Mouse (Mus musculus): ENCODE measurements at regions not wholly inside any gene's neighbourhood (a gene's known extent, or its start where the extent isn't known, plus 50 kb on each side); places are given as distances from the start of the nearest gene placed in this dataset.

- ATAC-seq (replicated peaks; ENCODE audit: poor library complexity): no peak
These were observed 348.2 kb downstream of the Fat4 start for GRCm38 (mm10) chr3:39234921-39235320.

- no peak for ATAC-seq (replicated peaks; ENCODE audit: poor library complexity)
These were observed 362.0 kb downstream of the Fat4 start for GRCm38 (mm10) chr3:39248712-39249111.

- ATAC-seq (replicated peaks; ENCODE audit: poor library complexity): no peak
These were observed 362.6 kb downstream of the Fat4 start for GRCm38 (mm10) chr3:39249224-39249892.

DNA sequence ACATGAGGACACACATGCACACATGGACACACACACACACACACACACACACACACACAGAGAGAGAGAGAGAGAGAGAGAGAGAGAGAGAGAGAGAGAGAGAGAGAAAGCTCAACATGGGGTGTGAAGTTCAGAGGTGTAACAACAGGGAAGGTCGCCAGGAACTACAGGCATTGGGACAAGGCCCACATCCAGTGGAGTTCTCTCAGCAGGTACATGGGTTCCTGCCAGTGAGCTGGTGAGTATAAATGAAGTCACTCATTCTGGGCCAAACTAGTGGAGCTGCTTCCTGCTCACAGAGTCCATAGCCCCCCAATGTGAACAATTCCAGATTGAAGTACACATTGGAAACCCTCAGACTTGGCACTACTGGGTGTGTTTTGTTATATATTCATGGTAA lies 366.3 kb downstream of the Fat4 start:
- no peak for ATAC-seq (replicated peaks; ENCODE audit: poor library complexity)

DNA sequence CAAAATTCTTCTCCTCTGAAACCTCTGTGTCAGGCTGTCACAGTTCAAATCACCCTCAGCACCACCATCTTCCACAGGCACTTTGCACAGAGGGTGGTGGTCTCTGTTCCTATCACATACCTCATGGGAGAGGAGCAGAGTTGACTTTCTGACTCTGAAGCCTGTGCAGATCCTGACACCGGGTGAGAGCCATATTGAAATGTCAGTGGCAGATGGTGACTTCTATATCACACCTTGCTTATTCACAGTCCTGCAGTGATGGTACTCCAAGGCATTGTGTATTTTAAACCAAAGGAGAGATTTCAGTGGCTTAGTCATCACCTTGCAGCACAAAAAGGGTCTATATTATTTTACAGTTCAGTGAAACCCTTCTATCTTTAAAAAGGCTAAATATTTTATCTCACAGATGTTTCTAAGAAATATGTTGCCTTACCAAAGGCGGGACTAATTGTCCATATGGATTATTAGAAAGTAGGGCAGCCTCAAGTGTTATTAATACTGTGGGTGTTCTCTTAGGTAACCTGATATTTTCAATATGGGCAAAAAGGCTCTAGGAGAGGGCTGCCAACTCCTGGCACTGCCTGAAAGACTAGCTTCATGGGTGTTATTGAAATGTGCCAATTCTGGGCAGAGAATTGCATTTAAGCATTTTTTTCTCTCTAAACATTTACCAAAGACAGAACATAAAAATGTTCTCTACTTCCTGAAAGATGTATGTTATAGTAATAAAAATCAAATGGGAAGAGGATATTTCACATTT lies 378.1 kb downstream of the Fat4 start:
- no peak for ATAC-seq (replicated peaks; ENCODE audit: poor library complexity)

DNA sequence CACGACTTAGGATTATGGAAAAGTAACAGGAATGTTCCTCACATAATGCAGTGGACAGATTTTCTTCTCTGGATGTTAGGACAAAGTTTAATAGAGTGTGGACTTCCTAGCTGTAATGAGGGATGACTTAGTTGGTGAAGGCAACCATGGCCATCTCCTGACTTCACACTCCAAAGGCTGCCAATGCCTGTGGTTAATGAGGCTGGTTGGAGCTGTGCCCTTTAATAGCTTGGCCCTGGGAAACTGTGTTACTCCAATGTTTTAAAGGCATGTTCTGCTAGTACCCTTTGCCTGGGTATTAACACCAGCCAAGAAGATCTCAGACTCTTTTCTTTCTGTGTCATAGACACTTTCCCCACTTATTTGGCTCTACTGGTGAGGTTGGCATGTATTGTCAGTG lies 378.9 kb downstream of the Fat4 start:
- ATAC-seq (replicated peaks; ENCODE audit: poor library complexity): no peak

DNA sequence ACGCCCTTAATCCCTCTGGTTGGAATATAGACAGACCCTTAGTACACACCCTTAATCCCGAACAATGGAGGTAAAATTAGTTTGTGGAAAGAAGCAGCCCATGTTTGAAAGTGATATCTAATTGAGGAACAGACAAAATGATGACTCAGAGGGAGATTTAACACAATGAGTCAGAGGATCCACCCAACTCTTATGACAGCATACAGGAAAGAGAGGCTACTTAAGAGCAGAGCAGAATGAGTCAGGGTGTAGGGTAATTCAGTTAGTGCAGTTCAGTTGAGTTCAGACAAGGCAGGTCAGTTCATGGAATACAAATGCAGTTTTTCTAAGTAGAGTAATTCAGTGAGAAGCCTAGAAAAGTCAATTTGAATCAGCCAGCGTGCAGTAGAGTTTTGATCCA lies 382.6 kb downstream of the Fat4 start:
- ATAC-seq (replicated peaks; ENCODE audit: poor library complexity): no peak

DNA sequence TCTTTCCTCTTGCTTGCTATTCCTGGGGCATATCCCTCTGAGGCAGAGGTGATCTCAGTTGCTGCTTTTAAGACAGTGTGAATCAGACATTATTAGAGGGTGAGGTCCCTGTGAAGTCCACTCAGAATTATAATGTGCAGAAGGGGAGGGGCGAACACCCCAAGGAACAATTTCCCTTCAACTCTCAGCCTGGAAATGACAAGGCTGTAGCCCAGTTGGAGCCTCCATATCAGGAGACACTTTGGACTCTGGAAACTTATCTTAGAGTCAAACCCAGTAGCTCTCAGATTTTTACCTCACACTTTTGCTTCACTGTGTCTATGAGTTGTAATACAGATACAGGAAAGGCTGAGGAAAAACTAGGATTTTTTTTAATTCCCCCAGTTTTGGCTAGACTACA lies 385.9 kb downstream of the Fat4 start:
- no peak for ATAC-seq (replicated peaks; ENCODE audit: poor library complexity)

DNA sequence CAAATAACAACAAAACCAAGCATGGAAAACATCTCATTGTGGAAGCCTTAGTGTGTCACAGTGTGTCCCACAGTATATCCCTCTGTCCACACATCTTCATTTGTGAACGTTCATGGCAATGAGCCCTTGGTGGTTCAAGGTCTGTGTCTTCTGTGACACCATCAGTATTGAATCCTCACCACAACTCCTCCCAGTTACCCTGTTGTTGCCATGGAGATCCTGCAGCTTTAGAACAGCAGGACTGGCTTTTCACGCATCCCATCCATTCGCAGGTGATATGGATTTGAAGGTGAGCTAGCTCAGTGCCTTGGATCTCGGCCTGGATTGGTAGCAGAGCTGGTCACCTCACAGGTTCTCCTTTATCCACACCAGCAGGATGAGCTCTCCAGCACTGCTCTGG lies 390.2 kb downstream of the Fat4 start:
- ATAC-seq (replicated peaks; ENCODE audit: poor library complexity): no peak

- no peak for ATAC-seq (replicated peaks; ENCODE audit: poor library complexity)
These were observed 390.6 kb downstream of the Fat4 start for GRCm38 (mm10) chr3:39277310-39277709.

- ATAC-seq (replicated peaks; ENCODE audit: poor library complexity): no peak
These were observed 408.5 kb downstream of the Fat4 start for GRCm38 (mm10) chr3:39295255-39295654.

- ATAC-seq (replicated peaks; ENCODE audit: poor library complexity): no peak
These were observed 409.5 kb downstream of the Fat4 start for GRCm38 (mm10) chr3:39296257-39296656.

DNA sequence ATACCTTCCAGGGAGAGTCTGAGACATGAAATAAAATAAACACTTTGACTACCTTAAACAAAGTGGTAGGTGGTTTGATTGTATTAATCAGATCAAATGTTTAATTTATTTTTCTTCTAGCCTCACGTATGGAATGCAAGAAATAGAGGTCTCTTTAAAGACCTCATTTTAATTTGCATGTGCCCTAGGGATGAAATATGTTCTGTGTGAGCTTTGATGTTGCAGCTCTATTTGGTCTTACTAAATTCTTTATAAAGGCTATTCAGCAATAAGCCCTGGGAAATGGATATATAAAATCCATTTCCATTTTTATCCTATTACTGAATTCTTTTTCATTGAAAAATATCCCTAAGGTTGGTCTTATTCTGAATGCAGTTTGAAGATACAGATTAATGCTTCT lies 422.7 kb downstream of the Fat4 start:
- ATAC-seq (replicated peaks; ENCODE audit: poor library complexity): no peak

DNA sequence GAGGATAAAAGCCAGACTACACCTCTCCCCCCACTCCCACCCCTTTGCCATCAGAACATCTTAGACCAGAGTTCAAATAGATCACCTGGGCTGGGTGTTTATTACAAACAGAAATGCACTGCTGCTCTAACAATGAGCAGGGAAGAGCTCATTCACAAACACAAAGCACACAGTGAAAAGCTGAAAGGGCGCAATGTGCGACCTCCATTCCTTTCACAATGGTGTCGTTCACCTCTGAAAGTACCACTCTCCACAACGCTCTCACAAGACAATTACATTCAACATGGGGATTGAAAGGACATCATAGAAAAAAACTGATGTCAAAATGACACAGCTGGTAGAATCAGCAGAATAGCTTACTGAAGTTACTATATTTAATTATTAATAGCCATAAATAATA lies 426.8 kb downstream of the Fat4 start:
- no peak for ATAC-seq (replicated peaks; ENCODE audit: poor library complexity)

GRCm38 (mm10) chr3:39320851-39321250 lies 434.1 kb downstream of the Fat4 start:
- no peak for ATAC-seq (replicated peaks; ENCODE audit: poor library complexity)

DNA sequence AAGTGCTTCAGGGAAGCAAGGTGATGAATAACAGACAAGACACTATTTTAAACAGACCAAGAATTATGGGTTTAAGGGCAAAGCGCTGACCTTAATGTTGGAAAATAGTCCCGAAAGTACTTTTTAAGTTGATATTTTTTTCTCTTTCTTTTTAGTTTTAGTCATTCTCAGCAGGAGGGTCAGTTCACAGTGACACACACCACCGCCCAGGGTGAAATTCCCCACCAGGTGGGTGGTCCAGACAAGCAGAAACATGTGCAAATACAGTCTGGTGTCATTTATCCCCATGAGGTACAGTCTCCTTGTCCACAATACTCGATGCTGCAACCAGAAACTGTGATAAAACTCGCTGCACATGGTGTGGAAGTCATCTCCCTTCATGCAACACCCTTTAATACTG lies 435.5 kb downstream of the Fat4 start:
- no peak for ATAC-seq (replicated peaks; ENCODE audit: poor library complexity)

GRCm38 (mm10) chr3:39335612-39336230 lies 449.0 kb downstream of the Fat4 start:
- no peak for ATAC-seq (replicated peaks; ENCODE audit: poor library complexity)

DNA sequence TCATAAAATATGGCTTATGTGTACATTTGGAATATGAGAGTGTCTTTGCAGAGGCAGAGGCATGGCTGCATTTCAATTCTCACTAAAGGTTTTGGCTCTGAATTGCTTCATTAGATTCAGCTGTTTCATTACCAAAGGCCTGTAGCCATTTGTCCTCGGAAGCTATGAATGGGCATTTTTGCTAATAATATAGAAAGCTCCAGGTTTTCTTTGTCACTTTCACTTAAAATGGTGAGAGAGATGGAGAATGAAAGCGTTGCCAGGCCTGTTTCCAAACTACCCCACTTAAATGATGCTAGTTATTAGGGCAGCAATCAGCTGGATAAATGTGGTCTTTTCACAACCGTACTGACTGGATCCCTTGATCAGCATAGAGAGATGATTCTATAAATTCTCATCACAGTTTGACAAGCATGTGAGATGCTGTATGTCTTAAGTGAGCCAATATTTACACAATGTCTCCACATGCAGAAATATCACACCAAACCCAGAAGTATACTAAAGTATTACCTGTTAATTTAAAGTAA lies 454.5 kb downstream of the Fat4 start:
- no peak for ATAC-seq (replicated peaks; ENCODE audit: poor library complexity)

DNA sequence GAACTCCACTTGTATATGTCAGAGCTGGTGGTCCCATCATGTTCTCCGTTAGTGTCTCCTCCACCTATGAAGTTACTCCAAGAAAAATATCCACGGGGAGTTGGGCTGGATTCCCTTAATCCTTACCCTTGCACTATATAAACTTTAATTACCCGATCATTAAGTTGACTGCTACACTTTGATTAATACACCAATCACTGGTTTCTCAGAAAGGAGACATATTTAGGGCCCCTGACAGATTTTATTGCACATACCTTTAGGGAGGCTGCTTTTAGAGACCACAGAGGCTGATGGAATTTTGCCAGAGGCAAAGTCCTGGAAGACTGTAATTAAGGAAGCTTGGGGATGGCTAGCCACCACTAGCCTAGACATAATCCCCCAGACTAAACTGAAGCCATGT lies 457.3 kb downstream of the Fat4 start:
- ATAC-seq (replicated peaks; ENCODE audit: poor library complexity): no peak

GRCm38 (mm10) chr3:39347578-39347977 lies 460.8 kb downstream of the Fat4 start:
- ATAC-seq (replicated peaks; ENCODE audit: poor library complexity): no peak

DNA sequence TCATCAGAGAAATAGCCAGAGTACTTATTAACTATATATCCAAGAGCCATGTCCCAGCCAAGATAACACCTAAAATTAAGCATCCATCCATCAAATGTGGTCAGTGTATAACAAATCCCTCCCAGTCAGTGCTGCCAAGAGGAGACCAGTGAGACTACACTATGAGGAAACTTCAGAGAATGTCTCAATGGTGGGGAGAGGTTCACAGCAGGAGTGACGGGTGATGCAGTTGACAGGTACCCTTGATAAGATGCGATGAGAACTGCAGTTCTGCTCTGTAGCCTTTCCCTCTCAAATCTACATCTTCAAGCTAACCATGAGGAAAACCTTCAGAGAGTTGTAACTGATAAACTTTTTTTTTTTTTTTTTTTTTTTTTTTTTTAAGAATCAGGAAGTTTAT lies 470.3 kb downstream of the Fat4 start:
- ATAC-seq (replicated peaks; ENCODE audit: poor library complexity): no peak

- ATAC-seq (replicated peaks; ENCODE audit: poor library complexity): no peak
These were observed 473.5 kb downstream of the Fat4 start for GRCm38 (mm10) chr3:39360278-39360677.
